Mouse (Mus musculus): ENCODE measurements at regions not wholly inside any gene's neighbourhood (a gene's known extent, or its start where the extent isn't known, plus 50 kb on each side); places are given as distances from the start of the nearest gene placed in this dataset.

DNA sequence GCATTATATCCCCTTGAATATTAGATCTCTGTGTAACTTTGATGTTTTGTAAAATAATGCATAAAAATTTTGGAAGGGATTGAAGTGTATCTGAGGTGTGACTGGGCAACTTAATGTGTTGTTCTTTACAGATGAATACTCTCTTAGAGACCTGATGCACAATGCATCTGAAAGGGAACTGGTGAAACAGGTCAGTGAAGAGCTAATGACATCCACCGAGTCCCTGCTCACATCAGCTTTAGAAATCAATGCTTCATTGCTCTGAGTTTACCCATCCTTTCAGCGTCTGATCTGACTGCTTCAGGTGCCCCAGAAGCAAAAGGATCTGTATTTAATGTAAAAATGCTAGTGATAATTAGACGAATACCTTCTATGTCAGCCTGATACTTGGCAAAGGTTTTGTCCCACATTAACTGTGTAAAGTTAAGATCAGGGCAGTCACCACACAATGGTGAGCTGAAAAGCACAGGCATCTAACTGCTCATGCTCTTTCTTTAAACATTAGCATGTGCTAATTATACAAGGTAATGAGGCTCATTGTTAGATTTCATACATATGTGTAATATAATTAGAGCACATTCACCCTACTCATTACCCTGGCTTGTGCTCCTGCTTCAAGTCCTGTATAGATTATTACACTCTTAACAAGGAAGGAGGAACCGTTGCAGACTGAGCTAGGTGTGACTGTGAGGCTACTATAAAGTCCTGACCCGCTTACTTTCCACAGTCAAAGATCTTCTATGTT is 204.6 kb upstream of the Tlr4 start:
- 76% methylated on average over 5 of the region's 5 CpGs for WGBS
- Histone ChIP-seq H3K4me3 (no peak overlapping the region), H3K36me3 (no peaks in the 10 kb centered on the region), H3K4me1 (no peaks in the 10 kb centered on the region), H3K4me2 (replicated peaks) (no peak overlapping the region), H3K27ac (no peak overlapping the region), H3K27me3 (replicated peaks) (no peaks in the 10 kb centered on the region), H3K9me3 (no peaks in the 10 kb centered on the region), H3K9ac (no peak overlapping the region)
- no peak for ATAC-seq (ENCODE audit: low FRiP score, low read depth)

DNA sequence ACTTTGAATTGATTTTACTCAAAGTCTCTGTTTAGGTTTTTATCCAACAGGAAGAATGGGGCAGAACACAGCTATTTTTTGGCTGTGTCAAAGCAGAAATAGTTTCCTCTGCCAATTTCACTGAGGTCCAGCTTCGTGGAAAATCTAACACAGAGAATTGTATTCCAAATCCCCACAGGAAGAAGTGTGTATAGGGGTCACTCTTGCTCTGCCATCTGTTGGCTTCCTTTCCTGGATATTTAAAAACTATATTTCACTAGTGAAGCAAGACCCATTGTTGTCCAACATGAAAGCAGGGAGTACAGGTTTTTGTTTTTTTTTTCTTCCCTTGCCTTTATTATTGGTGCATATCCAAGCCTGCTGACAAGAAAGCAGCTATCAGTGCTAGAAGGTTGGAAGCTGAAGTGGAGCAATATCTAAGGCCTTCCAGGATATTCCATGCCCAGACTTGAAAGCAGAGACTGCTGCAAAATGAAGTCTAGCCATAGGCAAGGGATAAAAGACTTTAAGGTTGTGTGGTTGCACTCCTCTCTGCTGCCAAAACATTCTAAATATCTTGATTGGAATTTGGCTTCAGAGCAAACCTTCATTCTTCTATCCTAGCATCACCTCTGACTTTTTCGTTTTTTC is 208.5 kb upstream of the Tlr4 start:
- Histone ChIP-seq H3K4me2 (replicated peaks) (no peak overlapping the region), H3K27ac (no peak overlapping the region), H3K4me1 (no peaks in the 10 kb centered on the region), H3K9ac (no peak overlapping the region), H3K27me3 (replicated peaks) (no peaks in the 10 kb centered on the region), H3K36me3 (no peaks in the 10 kb centered on the region), H3K4me3 (no peak overlapping the region), H3K9me3 (no peaks in the 10 kb centered on the region)
- 75% methylated on average over 2 of the region's 2 CpGs for WGBS
- no peak for ATAC-seq (ENCODE audit: low FRiP score, low read depth)

DNA sequence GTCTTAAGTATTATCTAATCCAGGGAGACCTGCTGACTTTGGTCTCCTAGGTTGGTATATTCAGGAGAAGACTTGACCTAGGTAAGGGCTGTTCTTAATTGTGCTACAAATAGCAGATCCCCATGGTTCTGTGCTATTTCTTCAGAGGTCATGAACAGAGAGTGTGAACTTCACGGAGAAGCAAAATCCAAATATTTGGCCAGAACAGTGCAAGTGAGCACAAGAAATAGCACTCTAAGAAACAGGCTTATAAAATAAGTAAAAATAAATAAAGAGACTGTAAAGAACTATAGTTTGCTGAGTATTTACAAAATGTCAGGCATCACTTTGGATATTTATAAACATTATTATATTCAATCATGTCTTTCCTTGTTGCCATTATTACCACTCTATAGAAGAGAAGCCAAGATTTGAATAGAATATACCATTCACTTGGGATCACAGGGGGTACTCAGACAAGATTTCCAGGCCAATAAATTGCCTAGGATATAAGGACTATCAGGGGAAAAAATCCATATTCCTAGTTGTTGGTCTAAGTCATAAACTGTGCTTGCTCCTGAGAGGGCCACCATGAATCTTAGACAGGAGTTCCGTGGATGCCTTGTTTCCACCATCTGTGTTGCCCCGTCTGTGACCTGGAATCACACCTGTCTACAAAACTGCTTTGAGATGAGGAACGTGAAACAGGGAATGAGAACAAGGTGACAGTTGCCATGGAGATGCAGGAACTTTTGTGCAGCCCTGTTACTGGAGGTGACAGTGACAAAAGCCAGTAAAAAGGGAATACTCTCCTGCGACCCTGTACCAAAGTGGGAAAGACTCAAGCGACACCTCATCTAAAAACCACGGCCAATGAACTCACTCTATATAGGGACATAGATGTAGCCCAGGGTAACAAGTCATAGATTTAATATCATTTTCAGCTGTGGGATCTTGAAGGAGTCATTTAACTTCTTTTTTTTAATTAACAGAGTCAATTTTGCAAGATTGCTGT is 209.3 kb upstream of the Tlr4 start:
- H3K4me2 ChIP-seq (replicated peaks): no peak overlapping the region

DNA sequence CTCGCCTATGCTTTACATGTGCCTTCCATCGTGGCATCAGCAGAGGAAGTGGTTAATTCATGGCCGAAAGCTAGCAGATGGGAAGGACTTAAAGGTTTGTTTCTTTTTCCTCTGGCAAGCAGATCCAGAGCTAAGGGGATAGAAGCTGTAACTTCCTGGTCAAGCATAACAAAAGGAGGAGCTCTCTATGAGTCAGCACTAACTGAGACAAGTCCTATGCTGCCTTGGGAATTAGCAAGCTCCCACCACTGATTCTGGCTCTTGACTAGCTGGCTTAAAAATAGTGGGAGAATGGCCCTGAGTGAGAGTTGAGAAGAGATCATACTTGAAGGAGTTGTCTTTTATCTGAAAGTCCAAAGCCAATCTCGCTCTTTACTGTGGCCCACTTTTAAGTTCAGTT is 210.3 kb upstream of the Tlr4 start:
- Histone ChIP-seq H3K4me3 (no peak overlapping the region), H3K27ac (no peak overlapping the region), H3K4me1 (no peaks in the 10 kb centered on the region), H3K27me3 (replicated peaks) (no peaks in the 10 kb centered on the region), H3K9ac (no peak overlapping the region), H3K9me3 (no peaks in the 10 kb centered on the region), H3K4me2 (replicated peaks) (no peak overlapping the region), H3K36me3 (no peaks in the 10 kb centered on the region)
- no peak for ATAC-seq (ENCODE audit: low FRiP score, low read depth)
- 84% methylated on average over 4 of the region's 4 CpGs for WGBS

More for the DNA sequence above, 209.3 kb upstream of the Tlr4 start:
- WGBS: 83% methylated on average over 7 of the region's 7 CpGs
- H3K27ac ChIP-seq: no peak overlapping the region
- no peaks in the 10 kb centered on the region for H3K4me1 ChIP-seq
- no peak for ATAC-seq (ENCODE audit: low FRiP score, low read depth)
- H3K4me3 ChIP-seq: no peak overlapping the region
- no peaks in the 10 kb centered on the region for H3K36me3 ChIP-seq
- H3K9me3 ChIP-seq: no peaks in the 10 kb centered on the region
- H3K27me3 ChIP-seq (replicated peaks): no peaks in the 10 kb centered on the region
- H3K9ac ChIP-seq: no peak overlapping the region

DNA sequence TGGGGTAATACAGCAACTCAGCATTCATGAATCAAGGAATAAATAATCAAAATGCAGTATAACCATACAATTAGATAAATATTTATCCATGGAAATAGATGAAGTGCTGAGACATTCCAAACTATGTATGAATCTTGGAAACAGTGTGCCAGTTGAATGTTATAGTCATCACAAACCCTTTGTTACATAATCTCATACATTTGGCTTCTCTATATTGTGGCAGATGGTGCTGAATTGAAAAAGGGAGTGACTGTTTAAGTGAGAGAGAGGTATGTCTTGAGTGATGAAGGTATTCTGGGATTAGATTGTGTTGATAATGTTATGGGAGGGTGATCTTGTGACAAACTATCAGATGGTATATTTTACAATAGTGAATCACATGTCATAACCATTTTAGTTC is 200.4 kb upstream of the Astn2 start:
- no peak for ATAC-seq (ENCODE audit: low FRiP score, low read depth)
- no peak overlapping the region for H3K4me2 ChIP-seq (replicated peaks)
- no peaks in the 10 kb centered on the region for H3K9me3 ChIP-seq
- H3K27ac ChIP-seq: no peak overlapping the region
- no peak overlapping the region for H3K9ac ChIP-seq
- H3K36me3 ChIP-seq: no peaks in the 10 kb centered on the region
- no peaks in the 10 kb centered on the region for H3K4me1 ChIP-seq
- no peak overlapping the region for H3K4me3 ChIP-seq
- no peaks in the 10 kb centered on the region for H3K27me3 ChIP-seq (replicated peaks)

DNA sequence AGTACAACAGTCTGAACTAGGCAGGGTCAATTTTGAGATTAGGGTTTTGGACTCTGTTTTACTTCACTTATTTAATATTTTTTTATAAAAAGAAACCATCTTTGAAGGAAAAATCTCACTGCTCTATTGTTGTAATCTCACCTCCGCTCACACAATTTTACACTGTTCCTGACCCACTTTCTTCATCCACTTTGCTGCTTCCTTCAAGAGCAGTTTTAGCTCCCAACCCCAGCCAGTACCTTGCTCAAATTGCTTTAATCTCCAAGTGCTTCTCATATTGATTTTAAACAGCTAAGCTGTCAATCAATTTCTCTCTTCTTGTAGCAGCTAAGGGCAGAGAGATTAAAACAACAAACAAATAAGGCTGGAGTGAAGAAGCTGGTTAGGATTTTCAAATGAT is 194.3 kb upstream of the Astn2 start:
- Histone ChIP-seq H3K9me3 (no peaks in the 10 kb centered on the region), H3K9ac (no peak overlapping the region), H3K4me1 (no peaks in the 10 kb centered on the region), H3K4me3 (no peak overlapping the region), H3K27ac (no peak overlapping the region), H3K36me3 (no peaks in the 10 kb centered on the region), H3K27me3 (replicated peaks) (no peaks in the 10 kb centered on the region), H3K4me2 (replicated peaks) (no peak overlapping the region)
- no peak for ATAC-seq (ENCODE audit: low FRiP score, low read depth)
- 89% methylated on average over 1 of the region's 1 CpGs for WGBS

DNA sequence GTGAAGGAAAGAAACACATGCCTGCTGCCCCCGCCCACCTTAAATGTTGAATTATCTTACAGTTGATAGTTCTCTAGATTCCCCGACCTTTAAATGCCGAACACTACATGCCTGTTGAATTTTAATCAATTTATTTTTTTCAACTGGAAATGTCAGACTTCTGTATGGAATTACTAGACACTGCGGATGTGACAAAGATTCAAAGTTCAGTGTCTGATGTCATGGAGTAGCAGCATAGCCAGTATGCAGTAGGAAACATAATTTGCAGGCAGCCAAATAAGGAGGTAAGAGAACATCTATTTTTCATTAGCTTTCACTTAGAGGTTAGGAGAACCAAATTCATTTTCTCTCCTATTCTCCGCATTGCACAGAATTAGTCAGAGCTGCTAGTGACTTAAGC is 182.2 kb upstream of the Astn2 start:
- WGBS: 55% methylated on average over 5 of the region's 5 CpGs
- H3K27me3 ChIP-seq (replicated peaks): no peaks in the 10 kb centered on the region
- no peaks in the 10 kb centered on the region for H3K9me3 ChIP-seq
- no peak overlapping the region for H3K4me2 ChIP-seq (replicated peaks)
- H3K9ac ChIP-seq: no peak overlapping the region
- H3K27ac ChIP-seq: no peak overlapping the region
- no peaks in the 10 kb centered on the region for H3K4me1 ChIP-seq
- no peaks in the 10 kb centered on the region for H3K36me3 ChIP-seq
- H3K4me3 ChIP-seq: no peak overlapping the region
- ATAC-seq (ENCODE audit: low FRiP score, low read depth): peak; percentile 2; the same call in 1 of the 2 replicates

DNA sequence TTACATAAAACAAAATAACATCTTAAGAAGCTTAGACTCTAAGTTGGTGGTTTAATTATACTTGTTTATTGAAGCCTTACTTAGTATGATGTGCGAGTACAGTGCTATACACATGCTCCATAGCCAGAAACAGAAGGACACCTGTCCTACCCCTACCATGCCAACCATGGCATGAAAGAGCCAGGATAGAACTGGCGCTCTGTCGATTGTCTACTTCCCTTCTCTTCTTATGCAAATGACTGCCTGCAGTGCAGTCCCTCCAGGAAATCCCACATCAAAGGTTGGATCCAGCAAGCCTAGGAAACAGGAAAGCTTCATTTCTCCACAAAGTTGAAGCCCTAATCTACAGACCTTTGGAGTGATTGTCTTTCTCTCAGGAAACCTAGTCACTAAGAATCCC is 181.8 kb upstream of the Astn2 start:
- no peaks in the 10 kb centered on the region for H3K4me1 ChIP-seq
- no peaks in the 10 kb centered on the region for H3K9me3 ChIP-seq
- H3K27me3 ChIP-seq (replicated peaks): no peaks in the 10 kb centered on the region
- no peak overlapping the region for H3K9ac ChIP-seq
- ATAC-seq (ENCODE audit: low FRiP score, low read depth): peak; percentile 50; the same call in 1 of the 2 replicates
- no peak overlapping the region for H3K27ac ChIP-seq
- 13% methylated on average over 3 of the region's 3 CpGs for WGBS
- no peak overlapping the region for H3K4me2 ChIP-seq (replicated peaks)
- H3K36me3 ChIP-seq: no peaks in the 10 kb centered on the region
- H3K4me3 ChIP-seq: no peak overlapping the region

DNA sequence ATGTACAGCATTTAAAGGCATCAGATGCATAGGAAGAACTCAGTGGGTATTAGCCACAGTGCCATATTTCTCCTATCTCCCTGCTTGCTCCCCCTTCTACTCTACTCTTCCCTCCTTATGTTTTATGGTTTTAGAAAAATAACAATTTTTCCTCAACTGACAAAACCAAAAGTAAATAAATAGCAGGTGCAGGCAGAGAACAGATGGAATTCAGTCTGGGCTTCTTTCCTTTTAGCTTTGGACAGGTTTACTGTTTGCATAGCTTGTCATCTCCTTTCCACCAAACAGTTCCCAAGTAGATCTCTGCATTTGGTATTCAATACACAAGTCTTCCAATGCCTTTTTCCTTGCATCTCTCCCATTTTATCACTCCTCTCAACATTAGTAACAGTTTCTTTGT is 152.5 kb upstream of the Astn2 start:
- Histone ChIP-seq H3K27ac (no peak overlapping the region), H3K9me3 (no peaks in the 10 kb centered on the region), H3K4me1 (no peaks in the 10 kb centered on the region), H3K9ac (no peak overlapping the region), H3K36me3 (no peaks in the 10 kb centered on the region), H3K27me3 (replicated peaks) (no peaks in the 10 kb centered on the region), H3K4me2 (replicated peaks) (no peak overlapping the region), H3K4me3 (no peak overlapping the region)
- no peak for ATAC-seq (ENCODE audit: low FRiP score, low read depth)

DNA sequence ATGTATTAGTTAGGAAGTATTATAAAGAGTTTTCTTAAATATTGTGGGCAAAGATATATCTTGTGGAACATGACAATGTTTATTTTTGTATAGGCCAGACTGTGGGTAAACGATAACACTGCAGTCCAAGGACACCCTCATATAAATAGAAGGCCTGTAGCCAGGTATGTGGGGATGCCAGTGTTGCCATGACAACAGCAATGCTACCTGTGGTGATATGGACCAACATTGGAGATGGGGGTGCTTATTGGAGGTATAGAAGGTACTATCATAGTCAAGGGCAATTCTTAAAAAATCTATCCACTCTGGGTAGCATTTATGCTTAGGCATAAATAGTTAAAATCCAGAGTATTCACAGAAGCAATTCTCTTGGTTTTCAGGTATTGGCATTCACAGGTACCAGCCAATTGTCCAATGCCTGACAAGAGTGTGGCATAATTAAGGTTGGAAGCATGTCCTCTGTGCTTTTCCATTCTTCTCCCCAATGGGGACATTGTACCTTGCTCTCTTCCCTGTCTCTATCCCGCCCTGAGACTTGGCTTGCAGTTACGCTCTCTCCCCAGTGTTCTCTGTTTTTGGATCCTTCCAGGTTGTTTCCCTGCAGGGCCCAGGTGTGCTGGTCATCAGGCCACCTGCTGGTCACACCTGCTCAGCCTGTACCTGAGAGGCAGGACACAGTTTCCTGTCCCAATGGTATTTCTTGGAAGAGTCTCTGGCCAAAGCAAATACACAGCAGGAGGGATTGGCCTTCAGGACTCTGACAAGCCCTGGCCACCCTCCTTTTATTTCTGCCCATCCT is 146.1 kb upstream of the Astn2 start:
- no peak overlapping the region for H3K4me2 ChIP-seq (replicated peaks)
- no peaks in the 10 kb centered on the region for H3K9me3 ChIP-seq
- no peak overlapping the region for H3K9ac ChIP-seq
- 79% methylated on average over 3 of the region's 3 CpGs for WGBS
- ATAC-seq (ENCODE audit: low FRiP score, low read depth): no peak
- no peaks in the 10 kb centered on the region for H3K36me3 ChIP-seq
- H3K27ac ChIP-seq: no peak overlapping the region
- H3K27me3 ChIP-seq (replicated peaks): no peaks in the 10 kb centered on the region
- no peaks in the 10 kb centered on the region for H3K4me1 ChIP-seq
- no peak overlapping the region for H3K4me3 ChIP-seq

DNA sequence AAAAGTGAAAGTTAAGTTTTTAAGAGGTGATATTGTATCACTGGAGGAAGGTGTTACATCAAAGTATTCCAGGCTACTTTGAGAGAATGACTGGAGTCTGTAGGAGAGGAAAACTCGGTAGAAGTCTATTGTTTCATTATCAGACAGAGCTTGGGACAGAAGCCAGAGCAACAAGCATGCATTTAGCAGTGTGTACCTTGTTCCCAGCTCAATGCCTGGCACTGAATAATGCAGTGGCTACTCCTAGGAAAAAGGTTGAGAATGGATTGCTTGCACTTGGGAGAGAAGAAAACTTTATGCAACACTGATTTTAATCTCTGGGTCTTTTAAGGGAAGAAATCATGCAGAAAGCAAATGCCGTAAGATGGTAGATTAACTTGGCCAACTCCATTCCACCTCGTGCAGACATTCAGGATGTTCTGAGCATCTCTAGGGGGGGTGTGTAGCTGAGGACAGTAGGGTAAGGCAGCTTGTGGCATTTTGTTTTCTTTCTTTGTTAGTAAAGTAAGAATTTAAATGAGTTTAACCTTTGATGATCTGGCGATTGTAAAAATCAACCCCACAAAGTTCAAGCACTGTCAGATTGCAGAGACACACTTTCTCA is 138.5 kb upstream of the Astn2 start:
- no peak overlapping the region for H3K27ac ChIP-seq
- WGBS: 60% methylated on average over 4 of the region's 4 CpGs
- H3K4me2 ChIP-seq (replicated peaks): no peak overlapping the region
- H3K36me3 ChIP-seq: no peaks in the 10 kb centered on the region
- no peak for ATAC-seq (ENCODE audit: low FRiP score, low read depth)
- H3K27me3 ChIP-seq (replicated peaks): no peaks in the 10 kb centered on the region
- no peaks in the 10 kb centered on the region for H3K4me1 ChIP-seq
- H3K4me3 ChIP-seq: no peak overlapping the region
- H3K9ac ChIP-seq: no peak overlapping the region
- no peaks in the 10 kb centered on the region for H3K9me3 ChIP-seq
